Mouse (Mus musculus) heart, postnatal 0 days (tissue): ENCODE data around the gene Hcn2. TPM values are rescaled to one million over a fixed set of nuclear protein-coding genes. Genes with fewer than 3 reads are reported as not detected.

Experiments
- ATAC-seq: fragments of 200-750 bp; cut with Nextera tagmentation; 2 replicates; pipeline ENCODE4 v1.8.0; 2017; ENCODE audit warnings: low read depth, moderate number of reproducible peaks, moderate library complexity; ENCODE audit not compliant: insufficient read depth
- DNase-seq: peaks from one replicate; pipeline ENCODE4 v3.0.0-alpha.2; 2016; ENCODE audit warnings: low spot score
- H3K27ac ChIP-seq: fragments of 300-500 bp; sonication (generic); 2 replicates; pipeline ENCODE4 v1.5.1; 2014; ENCODE audit warnings: low read depth, mild to moderate bottlenecking
- H3K27me3 ChIP-seq: fragments of 300-500 bp; sonication (generic); 2 replicates; pipeline ENCODE4 v1.6.1; 2014; ENCODE audit warnings: low read length, mixed read lengths; ENCODE audit not compliant: control insufficient read depth, insufficient read depth
- H3K36me3 ChIP-seq: fragments of 300-500 bp; sonication (generic); replicated peaks from 2 replicates; pipeline ENCODE4 v1.6.1; 2014; ENCODE audit warnings: low read length, mixed read lengths; ENCODE audit not compliant: control insufficient read depth, insufficient read depth
- H3K4me1 ChIP-seq: fragments of 300-500 bp; sonication (generic); 2 replicates; pipeline ENCODE4 v1.6.1; 2014; ENCODE audit warnings: antibody characterized with exemption; ENCODE audit not compliant: control insufficient read depth, insufficient read depth
- H3K4me2 ChIP-seq: fragments of 300-500 bp; sonication (generic); 2 replicates; pipeline ENCODE4 v1.6.1; 2014; ENCODE audit warnings: low read depth, mild to moderate bottlenecking, low read length, moderate library complexity
- H3K4me3 ChIP-seq: fragments of 300-500 bp; sonication (generic); 2 replicates; pipeline ENCODE4 v1.5.1; 2014; ENCODE audit warnings: low read depth, low read length
- H3K9ac ChIP-seq: fragments of 300-500 bp; sonication (generic); replicated peaks from 2 replicates; pipeline ENCODE4 v1.6.1; 2014; ENCODE audit warnings: low read depth, low read length, mixed read lengths
- H3K9me3 ChIP-seq: fragments of 300-500 bp; sonication (generic); replicated peaks from 2 replicates; pipeline ENCODE4 v1.6.1; 2016; ENCODE audit warnings: low read length; ENCODE audit not compliant: control insufficient read depth
- CTCF ChIP-seq: IDR thresholded peaks from 2 replicates; pipeline ENCODE4 v1.5.1; 2016; ENCODE audit warnings: antibody characterized with exemption, control low read depth, low read depth
- EP300 ChIP-seq: IDR thresholded peaks from 2 replicates; pipeline ENCODE4 v1.6.1; 2016; ENCODE audit warnings: antibody characterized with exemption, low read depth
- WGBS: fragments of 180-500 bp; shearing (Covaris S2); extraction: QIAGEN DNeasy Blood & Tissue Kit; methylation state at CpG from one replicate; pipeline ENCODE4 v1.1.7; 2014; 5-methylcytosine and 5-hydroxymethylcytosine counted together
- polyA plus RNA-seq: library from polyadenylated mRNA; unstranded; fragments of >200 nt; fragmentation: Nextera tagmentation; extraction: Ambion mirVana; gene quantifications from 2 replicates; pipeline ENCODE4 v1.2.1, GENCODE M21; 2015
- total RNA-seq: library from RNA; depleted of rRNA; stranded (reverse); fragments of >200 nt; gene quantifications from 2 replicates; pipeline ENCODE4 v1.2.3, GENCODE M21; 2014; ENCODE audit warnings: low replicate concordance

Hcn2 gene
- total and polyA plus RNA-seq, 2 experiments from 2014 or later: 0.45 to 3.5 TPM

- 50% methylated on average over 5 of the region's 5 CpGs for WGBS
- ATAC-seq: no peak
- Histone ChIP-seq H3K36me3 (peaks cover 18% of the 10 kb centered on the region), H3K27ac (peak overlapping the region; percentile 70), H3K4me2 (peak overlapping the region; percentile 67), H3K9ac (peak overlapping the region; percentile 88; the same call in 1 of the 2 replicates), H3K27me3 (no peaks in the 10 kb centered on the region), H3K4me1 (peaks cover 48% of the 10 kb centered on the region), H3K9me3 (no peaks in the 10 kb centered on the region), H3K4me3 (peak overlapping the region; percentile 79)
- DNase-seq: no peak
- TF ChIP-seq CTCF: no peak
- no peak for TF ChIP-seq EP300
Observed at GRCm38 (mm10) chr10:79705951-79706350, 10.5 kb upstream of the Hcn2 start.

DNA sequence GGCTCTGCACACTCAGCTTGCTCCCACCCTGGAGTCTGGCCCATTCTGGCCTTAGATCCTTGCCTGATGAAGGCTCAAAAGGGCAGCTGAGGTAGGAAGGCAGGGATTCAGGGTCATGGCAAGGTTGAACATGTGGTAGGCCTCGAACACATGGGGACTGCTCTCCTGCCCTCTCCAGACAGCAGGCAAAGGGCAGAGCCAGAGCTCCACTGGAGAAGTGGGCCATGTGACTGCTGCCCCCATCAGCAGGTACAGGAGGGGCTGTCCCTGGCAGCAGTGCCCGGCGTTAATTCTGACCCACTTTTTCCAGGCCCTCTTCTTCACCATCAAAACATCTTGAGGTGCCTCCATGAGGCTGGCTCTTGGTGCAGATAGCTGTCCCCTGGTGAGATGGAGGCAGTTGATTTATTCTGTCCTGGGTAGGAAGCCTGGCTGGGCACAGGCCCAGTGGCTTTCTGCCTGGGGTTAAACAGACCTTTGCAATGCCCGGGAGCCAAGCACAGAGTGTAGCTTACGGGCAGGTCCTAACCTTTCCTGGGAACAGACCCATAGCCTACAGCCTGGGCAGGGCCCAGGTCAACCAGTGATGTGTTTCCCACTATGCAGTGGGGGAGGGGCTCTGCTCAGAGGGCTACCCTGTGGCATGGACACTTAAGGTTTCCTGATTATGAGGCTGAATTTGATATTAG is 9.9 kb upstream of the Hcn2 start:
- Histone ChIP-seq H3K9me3 (no peaks in the 10 kb centered on the region), H3K4me1 (peaks cover 42% of the 10 kb centered on the region), H3K27ac (peak overlapping the region; percentile 70), H3K27me3 (no peaks in the 10 kb centered on the region), H3K36me3 (peaks cover 24% of the 10 kb centered on the region), H3K4me3 (peak overlapping the region; percentile 79), H3K9ac (peak overlapping the region; percentile 88; the same call in 1 of the 2 replicates), H3K4me2 (peak overlapping the region; percentile 67)
- TF ChIP-seq EP300 (no peak), CTCF (no peak)
- 48% methylated on average over 5 of the region's 5 CpGs for WGBS
- DNase-seq (no peak), ATAC-seq (no peak)

GRCm38 (mm10) chr10:79707162-79707561 is 9.3 kb upstream of the Hcn2 start:
- TF ChIP-seq CTCF: no peak
- no peak for TF ChIP-seq EP300
- peak overlapping the region; percentile 19 for H3K27ac ChIP-seq

DNA sequence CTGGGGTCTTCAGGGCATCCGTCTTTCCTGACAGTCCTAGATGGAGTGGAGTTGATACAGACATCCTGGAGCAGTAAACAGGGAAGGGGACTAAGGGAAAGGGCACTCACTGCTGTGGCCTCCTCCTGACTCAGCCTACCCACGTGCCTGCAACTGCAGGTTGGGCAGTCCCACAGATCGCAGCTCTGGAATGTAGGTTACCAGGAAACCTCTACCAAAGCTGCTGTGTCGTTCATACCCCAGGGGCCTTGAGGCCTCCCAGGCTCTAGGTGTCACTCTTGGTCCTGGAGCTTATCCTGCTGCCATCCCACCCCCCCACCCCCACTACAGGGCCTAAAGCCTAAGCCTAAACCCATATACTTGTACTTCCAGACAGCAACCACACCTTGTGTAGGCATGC is 8.7 kb upstream of the Hcn2 start:
- Histone ChIP-seq H3K9ac (no peak overlapping the region), H3K27me3 (no peaks in the 10 kb centered on the region), H3K36me3 (peaks cover 30% of the 10 kb centered on the region), H3K9me3 (no peaks in the 10 kb centered on the region), H3K4me3 (no peak overlapping the region), H3K4me2 (no peak overlapping the region), H3K4me1 (peaks cover 36% of the 10 kb centered on the region), H3K27ac (peak overlapping the region; percentile 19)
- TF ChIP-seq CTCF (no peak), EP300 (no peak)
- 36% methylated on average over 4 of the region's 4 CpGs for WGBS
- ATAC-seq: no peak
- no peak for DNase-seq

More at GRCm38 (mm10) chr10:79707162-79707561, 9.3 kb upstream of the Hcn2 start:
- 57% methylated on average over 1 of the region's 1 CpGs for WGBS
- Histone ChIP-seq H3K4me1 (peaks cover 36% of the 10 kb centered on the region), H3K36me3 (peaks cover 30% of the 10 kb centered on the region), H3K4me2 (peak overlapping the region; percentile 25), H3K9ac (no peak overlapping the region), H3K9me3 (no peaks in the 10 kb centered on the region), H3K27me3 (no peaks in the 10 kb centered on the region), H3K4me3 (no peak overlapping the region)
- DNase-seq: no peak
- ATAC-seq: no peak

DNA sequence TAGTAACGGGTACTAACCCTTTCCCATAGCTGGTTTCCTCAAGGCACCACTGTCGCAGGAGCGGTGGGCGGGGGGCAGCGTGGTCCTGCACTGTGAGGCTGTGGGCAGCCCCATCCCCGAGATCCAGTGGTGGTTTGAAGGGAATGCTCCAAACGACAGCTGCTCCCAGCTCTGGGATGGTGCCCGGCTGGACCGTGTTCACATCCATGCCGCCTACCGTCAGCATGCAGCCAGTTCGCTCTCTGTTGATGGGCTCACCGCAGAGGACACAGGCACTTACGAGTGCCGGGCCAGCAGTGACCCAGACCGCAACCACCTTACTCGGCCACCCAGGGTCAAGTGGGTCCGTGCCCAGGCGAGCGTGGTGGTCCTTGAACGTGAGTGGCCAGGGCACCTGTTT is 7.8 kb upstream of the Hcn2 start:
- Histone ChIP-seq H3K27ac (peak overlapping the region; percentile 4; the same call in 1 of the 2 replicates), H3K4me2 (0 out of 2 replicates have a peak overlapping the region, but pooled peaks have one; percentile 12), H3K9me3 (no peaks in the 10 kb centered on the region), H3K4me1 (peaks cover 34% of the 10 kb centered on the region), H3K9ac (no peak overlapping the region), H3K27me3 (no peaks in the 10 kb centered on the region), H3K4me3 (no peak overlapping the region), H3K36me3 (peaks cover 30% of the 10 kb centered on the region)
- TF ChIP-seq EP300 (no peak), CTCF (no peak)
- DNase-seq (no peak), ATAC-seq (no peak)
- WGBS: 65% methylated on average over 21 of the region's 21 CpGs
